Mouse (Mus musculus): Measurements from ENCODE around the gene Fpr3.
A peak's percentile ranks its signal among the peaks of the same experiment; 100 is the strongest.
"Not testable (repeated sequence)": the region's sequence is repeated elsewhere in the genome, so short reads cannot be mapped to it uniquely, and the experiment has no call there.

The Fpr3 gene

GRCm38 (mm10) chr17:17883840-17884239, 3.8 kb upstream of the Fpr3 start, which contains the start of gene Fpr1:
Gene Fpr1, minus strand, starts transcription at chr17:17883940.
- no peak for DNase-seq

DNA sequence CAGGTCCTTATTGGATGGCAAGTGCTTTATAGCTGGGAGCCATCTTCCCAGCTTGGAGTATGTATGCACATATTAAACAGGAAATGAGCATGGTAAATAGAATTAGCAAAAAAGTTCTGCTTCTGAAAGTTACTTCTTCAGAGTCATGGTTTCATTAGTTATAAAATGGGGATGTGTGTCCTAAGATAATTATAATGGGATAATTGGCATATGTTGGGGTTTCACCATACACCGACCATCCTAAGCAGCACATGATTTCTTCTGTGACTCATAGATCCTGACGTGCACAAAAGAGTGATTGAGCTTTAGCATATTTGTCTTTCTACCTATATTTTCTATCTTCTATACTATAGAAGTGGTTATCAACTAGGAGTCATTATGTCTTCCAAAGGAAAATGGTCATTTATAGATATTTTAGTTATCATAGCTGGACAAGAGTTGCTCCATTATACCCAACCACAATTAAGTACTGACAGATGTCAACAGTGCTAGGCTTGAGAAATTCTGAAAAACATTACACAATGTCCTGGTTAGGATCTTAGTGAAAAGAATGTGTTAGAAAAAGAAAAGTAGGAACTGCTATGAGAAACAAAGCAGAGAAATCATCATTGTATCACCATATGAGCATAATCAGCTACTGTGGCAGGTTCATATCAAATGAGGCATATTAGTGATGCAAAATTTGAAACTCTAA, 2.2 kb downstream of the Fpr3 start:
- DNase-seq = no peak

DNA sequence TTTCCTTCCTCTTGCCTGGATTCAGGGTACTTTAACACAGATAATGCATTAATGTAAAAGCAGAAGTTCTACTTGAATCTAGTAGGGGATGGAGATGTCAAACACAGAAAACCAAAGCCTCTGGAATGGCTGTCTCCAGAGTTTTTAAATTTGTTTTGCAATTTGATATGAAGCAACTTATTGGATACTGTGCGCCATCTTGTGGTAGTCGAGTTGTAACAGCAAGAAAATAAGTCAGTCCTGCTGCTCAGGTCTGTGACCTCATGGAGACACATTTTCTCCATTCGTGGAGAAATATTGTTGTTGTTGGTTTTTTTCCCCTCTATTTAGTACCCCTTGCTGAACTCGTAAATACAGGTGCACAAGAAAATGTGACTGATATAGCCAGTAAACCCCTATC, 8.4 kb downstream of the Fpr3 start:
- DNase-seq = peak; percentile 67 to 68

- peak; percentile 22 to 25 for DNase-seq
These were observed 11.6 kb downstream of the Fpr3 start for GRCm38 (mm10) chr17:17899268-17899667.

DNA sequence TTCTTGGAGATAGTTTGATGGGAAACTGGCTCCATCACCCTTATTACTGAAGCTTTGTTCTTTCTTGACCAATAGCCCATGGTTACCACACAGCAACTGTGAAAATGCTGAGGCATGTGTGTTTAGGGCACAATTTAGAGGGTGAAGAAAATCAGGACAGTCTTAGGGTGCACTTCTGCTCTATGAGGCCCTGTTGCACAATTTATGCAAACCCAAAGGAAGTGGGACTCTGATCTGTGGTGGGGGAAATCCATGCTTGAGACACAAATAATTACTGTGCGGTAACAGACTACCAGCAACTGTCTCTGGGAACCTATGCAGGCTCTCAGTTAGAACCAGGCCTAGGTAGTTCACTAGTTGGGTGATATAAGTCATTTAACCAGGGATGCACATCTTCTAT, 13.1 kb downstream of the Fpr3 start:
- DNase-seq = no peak

GRCm38 (mm10) chr17:17909636-17910421, 22.2 kb downstream of the Fpr3 start:
- peak; percentile 87 to 93 for DNase-seq

DNA sequence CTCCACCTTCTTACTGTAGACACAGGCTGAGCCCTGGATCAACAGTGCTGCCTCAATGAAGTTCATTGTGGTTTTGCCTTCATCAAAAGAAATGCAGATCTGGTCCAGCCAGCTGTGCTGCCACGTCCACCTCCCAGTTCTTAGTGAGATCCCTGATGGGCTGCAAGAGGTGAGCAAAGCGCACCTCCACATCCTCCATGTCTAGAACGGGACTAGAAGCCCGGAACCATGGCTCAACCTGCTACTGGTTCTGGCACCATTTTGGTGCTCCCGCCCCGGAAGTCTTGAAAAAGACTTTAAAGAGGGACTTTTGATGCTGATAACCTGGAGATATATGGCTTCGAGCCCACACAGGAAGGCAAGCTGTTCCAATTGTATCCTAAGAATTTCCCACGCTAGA, 25.0 kb downstream of the Fpr3 start:
- DNase-seq = not testable (repeated sequence)

GRCm38 (mm10) chr17:17917376-17917775, 29.7 kb downstream of the Fpr3 start:
- DNase-seq = no peak

GRCm38 (mm10) chr17:17917782-17918181, 30.1 kb downstream of the Fpr3 start:
- DNase-seq = no peak

DNA sequence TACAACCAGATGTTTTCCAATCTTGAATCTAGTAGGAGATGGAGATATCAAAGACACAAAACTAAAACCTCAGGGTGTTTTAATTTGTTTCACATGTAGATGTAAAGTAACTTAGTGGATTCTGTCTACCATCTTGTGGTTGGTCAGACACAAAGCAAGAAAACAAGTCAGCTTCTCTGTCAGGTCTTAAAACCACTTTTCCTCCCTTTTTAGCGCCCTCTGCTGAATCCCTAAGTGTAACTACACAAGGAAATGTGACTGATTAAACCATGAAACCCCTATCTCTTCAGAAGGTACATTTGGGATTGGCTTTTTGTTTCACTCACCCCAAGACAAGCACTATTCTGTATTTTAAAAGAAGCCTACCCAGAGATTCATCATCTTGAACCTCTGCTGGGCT, 85.8 kb downstream of the Fpr3 start:
- DNase-seq = peak in 1 of 2 experiments; percentile 0

DNA sequence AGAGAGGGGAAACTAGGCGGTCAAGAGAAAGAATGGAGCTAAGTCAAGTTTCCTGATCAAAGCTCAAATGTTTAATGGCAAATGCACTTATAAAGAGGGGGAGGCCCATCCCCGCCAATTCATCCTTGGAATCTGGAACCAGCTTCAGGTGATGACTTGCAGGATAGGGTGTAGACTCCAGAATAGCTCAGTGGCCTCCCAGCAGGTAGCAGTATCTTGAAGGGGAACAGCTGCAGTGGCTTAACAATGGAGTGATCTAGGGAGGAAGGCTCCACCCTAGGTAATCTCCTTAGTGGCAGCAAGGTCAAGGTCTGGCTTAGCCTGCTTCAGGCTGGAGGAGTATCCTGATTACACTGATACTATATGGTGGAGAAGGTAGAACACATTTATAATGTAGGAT, 93.6 kb downstream of the Fpr3 start:
- DNase-seq = not testable (repeated sequence)

- no peak for DNase-seq
These were observed 117.1 kb downstream of the Fpr3 start for GRCm38 (mm10) chr17:18004752-18005151.

Measured in cerebellum, postnatal 14 days (tissue).